Mouse (Mus musculus): ENCODE measurements at regions not wholly inside any gene's neighbourhood (a gene's known extent, or its start where the extent isn't known, plus 50 kb on each side); places are given as distances from the start of the nearest gene placed in this dataset.

DNA sequence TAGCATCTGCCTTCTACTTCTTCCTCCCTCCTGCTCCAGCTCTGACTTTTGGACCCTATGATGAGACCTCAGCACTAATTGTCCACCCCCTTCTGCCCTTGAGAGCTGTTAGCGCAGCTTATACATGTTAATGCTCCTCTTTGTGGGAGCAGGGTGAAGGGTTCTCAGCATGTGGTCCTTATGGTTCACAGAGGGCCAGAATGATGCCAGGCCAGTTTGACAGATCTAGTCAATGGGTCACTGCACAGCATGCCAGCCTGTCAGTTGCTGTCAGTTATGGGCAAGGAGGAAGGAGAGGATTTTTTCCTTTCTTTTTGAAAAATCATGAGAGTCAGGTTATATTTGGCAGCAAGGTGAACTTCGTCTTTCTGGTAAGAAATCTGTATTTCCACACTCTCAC is 68.4 kb downstream of the 4931417E11Rik start:
- no peak for DNase-seq (ENCODE audit: low read depth, low spot score)

DNA sequence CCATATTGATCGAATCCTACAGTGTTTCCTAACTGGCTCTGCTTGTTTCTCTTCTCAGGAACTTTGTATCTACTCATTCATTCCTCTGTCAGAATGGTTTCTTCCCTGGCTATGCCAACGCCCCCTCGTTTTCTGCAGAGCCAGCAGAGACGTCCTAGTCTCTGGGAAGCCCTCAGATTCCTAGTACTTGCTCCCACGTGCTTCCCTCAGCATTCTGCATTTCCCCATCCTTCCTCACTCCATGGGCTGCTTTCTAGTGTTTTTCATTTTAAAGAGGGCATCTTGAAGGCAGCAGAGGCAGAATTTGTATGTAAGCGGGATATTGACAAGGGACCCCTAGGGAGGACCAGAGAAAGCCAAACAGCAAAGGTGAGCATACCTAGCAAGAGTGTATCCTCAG is 80.2 kb downstream of the 4931417E11Rik start:
- no peak for DNase-seq (ENCODE audit: low read depth, low spot score)

DNA sequence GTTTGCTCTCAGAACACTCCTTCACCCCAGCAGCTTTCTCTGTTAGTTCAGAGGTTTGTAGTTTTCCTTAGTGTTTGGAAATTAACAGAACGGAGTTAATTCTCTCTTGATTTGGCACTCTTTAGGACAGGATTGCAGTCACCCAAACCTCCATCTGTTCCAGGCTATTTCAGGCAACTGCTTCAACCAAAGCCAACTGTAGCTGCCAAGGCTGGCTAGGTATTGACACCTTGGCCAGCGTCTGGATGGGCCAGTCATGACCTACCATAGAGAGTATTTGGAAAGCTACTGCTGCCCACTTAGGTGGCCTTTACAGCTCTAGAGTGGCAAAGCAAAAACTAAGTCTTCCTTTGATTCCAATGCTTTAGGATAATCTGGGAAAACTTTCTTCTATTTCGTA is 83.2 kb downstream of the 4931417E11Rik start:
- no peak for DNase-seq (ENCODE audit: low read depth, low spot score)

DNA sequence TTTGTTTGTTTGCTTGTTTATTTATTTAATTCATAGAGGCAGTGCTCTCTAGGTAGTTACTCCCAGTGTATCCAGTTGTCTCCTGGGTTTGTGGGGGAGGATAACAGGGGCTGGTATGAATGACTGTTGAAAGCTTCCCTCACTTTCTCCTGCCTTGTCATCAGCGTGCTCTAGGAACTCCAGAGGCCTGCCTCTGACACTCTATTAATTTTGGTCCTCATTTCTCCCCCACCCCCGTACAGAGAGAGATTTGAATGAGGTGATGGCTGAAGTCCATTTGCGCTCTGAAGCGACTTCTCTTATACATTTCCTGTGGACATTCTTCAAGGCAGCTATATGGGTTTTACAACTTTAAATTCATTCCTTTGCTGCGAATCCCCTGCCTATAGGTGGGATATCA is 89.6 kb downstream of the 4931417E11Rik start:
- no peak for DNase-seq (ENCODE audit: low read depth, low spot score)

DNA sequence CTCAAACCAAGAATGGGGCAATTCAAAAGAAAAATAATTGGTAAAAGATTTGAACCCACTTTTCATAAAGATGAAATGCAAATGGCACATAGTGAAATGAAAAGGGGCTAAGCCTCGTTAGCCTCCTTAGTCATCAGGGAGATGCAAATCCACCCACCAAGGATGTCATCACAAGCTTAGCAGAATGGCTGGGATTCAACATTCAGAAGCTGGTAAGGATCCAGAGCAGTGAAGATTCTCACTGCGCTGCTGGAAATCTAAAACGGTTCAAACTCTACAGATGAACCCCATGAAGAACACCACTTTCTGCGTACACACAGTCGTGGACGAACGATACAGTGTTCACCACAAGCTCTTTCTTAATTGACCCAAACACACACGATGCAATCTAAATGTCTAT is 91.6 kb downstream of the 4931417E11Rik start:
- DNase-seq (ENCODE audit: low read depth, low spot score), result no peak

DNA sequence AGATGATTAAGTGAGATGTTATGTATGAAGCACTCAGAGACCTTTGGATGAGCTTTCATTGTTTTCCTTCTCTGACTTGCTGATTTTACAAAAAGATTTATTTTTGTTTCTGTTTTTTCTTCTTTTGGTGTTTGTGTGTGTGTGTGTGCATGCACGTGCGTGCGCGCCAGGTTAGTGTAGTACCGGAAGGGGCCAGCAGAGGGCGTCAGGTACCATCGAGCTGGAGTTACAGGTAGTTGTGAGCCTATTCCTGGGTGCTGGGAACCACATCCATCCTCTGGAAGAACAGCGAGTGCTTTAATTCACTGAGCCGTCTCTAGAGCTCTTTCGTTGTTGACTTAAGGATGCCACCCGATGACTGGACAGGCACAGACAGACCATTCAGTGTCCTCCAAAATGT is 93.2 kb downstream of the 4931417E11Rik start:
- no peak for DNase-seq (ENCODE audit: low read depth, low spot score)

DNA sequence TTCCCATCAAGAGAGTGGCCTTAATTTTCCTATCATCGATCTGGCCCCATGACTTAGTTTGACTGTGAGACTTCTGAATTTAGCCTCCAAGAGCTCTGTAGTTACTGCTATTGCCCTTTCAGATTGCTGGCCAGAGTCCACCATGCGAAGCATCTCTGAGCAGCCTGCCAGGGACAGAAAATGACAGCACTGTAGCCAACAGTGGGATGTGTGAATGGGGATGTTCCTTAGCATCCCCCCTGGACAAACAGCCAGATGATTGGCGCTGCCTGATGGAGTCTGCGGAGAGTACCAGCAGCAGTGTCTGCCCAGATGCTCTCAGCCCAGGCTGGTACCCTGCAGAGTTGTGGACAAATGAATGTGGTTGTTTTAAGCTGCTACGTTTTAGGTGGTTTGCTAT is 96.6 kb downstream of the 4931417E11Rik start:
- no peak for DNase-seq (ENCODE audit: low read depth, low spot score)

DNA sequence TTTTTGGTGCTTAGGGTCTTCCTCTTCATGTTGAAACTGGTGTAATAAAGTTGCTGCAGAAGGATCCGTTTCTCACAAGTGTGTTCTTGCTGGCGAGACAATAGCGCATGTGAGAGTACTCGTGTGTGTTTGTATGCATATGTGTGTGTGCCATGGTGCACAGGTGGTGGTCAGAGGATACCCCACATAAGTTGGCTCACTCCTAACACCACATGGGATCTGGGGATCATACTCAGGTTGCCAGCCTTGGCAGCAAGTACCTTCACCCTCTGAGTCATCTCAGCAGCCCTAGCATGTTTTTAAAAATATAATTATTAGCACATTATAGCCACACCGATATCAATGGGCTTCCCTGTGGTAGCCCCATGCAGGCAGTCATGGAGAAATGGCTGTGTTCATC is 97.6 kb downstream of the 4931417E11Rik start:
- DNase-seq (ENCODE audit: low read depth, low spot score), result no peak

DNA sequence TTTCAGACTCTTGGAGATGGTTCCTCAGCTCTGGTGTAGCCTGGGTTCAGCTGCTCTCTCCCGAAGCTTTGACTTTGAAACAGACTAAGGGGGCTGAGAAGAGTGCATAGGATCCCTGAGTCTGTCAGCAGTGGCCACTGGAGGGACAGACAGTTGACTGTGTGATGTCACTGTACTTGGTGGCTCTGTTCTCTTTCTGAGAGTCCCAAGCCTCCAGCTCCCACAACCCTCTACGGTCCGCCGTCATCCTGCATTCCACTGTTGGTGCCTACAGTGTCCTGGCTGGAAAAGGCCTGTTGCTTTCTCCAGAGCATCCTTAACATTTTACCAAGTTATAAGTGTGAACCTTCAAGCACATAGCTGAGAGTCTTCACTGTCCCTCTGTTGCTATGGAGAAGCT is 98.6 kb downstream of the 4931417E11Rik start:
- DNase-seq (ENCODE audit: low read depth, low spot score), result no peak

DNA sequence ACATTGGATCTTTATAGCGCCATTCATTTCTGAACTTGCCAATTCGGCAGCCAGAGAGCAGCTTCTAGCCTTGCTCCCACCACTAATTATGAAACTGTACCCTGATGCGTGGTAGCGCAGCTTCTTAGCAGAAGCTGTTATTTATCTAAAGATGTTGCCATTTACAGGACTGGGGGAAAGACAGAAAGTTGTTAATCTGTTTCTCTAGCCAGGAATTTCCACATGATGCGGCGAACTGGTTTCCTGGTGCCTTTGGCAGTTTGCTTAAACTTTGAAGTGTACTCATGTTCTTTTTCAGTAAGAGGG is 100.7 kb downstream of the 4931417E11Rik start:
- no peak for DNase-seq (ENCODE audit: low read depth, low spot score)

DNA sequence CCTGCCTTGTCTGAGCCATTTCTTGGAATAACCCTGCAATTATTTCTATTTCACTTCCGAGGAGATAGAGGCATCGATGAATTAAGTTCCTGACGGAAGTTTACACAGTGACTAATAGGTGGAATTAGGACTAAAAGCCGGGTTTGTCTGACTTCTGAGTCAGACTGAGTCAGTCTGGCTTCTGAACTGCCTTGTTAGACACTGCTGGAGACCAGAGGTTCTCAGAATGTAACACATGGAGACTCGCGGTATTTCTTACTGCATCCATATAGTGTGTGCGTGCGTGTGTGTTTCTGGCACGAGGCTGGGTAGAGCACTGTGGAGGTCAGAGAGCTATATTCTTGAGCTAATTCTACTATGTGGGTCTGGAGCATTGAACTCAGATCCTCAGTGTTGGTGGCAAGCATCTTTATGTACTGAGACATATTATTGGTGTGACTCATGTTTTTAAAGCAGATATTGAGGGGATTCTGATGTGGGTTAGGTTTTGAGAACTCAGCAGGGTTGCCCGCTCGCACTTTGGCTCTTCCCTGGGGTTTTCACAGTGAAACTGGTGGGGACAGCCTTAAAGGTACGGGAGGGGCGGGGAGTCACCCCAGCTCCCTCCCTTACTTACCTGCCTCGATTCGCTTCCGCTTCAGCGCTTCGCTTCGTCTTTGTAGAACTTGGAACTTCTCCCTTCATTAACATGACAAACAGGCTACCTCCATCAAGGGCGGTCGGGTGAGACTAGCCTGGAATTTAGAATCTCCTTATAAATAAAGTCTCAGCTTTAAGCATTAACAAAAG is 101.2 kb downstream of the 4931417E11Rik start:
- DNase-seq (ENCODE audit: low read depth, low spot score), result no peak

DNA sequence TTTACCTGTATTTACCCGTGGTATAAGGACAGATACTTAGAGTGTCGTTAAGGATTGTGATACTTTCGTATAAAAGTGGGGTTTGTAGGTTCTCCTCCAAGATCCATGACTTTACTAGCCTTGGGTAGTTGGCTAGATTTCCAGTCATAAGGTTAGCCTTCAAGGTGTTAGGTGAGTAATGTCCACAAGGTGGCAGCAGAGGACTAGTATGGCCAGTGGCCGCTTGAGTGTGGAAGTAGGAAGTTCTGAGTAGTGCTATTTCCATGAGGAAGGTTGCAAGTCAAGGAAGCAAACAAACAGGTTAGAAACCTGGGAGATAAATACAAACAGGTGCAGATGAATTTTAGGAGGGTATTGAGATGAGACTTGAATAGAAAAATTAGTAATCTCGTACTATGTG is 101.9 kb downstream of the 4931417E11Rik start:
- peak; percentile 38 for DNase-seq (ENCODE audit: low read depth, low spot score)

DNA sequence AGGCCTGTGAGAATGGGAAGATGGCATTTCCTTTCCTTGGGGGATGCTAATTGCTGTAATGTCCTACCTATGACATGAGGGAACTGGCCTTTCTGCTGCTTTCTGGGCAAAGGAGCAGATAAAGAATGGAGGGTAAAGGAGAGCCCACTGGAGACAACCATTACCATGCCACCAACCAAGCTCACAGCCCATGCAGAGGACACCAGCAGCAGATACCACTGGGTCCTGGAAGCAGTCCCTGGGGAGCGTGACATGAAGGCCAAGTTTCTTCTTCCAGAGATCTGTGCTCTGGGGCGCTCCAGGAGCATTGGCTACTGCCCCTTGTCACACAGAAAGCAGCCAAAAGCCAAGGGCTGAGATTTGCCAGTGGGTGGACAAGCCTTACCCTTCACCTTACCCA is 102.8 kb downstream of the 4931417E11Rik start:
- DNase-seq (ENCODE audit: low read depth, low spot score), result no peak

DNA sequence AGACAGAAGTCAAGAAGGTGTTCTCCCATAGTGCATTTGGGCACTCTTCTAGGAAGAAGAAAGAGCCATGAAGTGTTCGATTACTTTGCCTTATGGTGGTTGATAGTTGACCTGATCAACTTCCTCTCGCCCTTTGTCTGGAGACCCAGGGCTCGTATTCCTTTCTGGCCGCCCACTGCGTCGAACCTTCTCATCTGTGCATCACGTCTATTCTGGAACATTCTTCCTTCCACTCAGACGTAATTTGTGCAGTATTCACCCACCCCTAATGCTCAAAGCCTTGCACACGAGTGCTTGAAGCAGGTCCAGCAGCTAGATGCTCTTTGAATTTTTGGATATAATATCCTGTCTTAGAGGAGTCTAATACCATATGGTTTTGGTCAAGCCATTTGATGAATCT is 104.2 kb downstream of the 4931417E11Rik start:
- DNase-seq (ENCODE audit: low read depth, low spot score), result no peak

DNA sequence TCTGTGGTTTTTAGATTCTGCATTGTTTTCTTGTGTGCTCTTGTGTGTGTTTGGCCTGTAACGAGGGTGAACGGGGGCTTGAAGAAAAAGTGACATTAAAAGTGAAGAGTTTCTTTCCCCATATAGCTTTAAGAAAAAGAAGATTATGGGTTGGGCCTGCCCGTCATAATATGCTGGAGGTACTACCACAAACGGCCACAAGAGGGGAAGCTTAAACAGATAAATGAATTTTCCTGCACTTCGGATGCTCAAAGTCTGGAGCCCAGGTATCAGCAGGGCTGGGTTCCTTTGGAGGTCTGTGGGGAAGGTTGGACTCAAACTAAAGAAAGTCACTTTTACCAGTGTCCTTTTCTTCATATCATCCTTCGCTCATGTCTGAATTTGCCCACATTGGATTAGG is 86.8 kb downstream of the Suclg1 start:
- DNase-seq (ENCODE audit: low read depth, low spot score), result no peak

DNA sequence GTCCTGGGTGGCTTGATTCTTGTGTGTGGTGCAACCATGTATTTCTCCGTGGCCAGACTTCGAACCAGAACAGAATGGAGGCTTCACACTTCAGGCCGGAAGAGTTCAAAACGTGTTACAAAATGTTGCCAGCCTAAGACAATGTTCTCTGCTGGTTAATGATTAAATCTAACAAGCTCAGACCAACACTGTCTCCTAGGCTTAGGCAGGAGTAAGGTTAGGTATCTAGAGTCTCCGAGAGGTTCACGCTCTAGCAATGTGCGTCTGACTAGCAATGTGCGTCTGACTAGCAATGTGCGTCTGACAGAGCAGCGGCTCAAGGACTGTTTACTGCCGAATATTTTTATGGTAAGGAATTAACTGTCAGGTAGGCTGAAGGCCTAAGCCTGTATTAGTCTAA is 81.5 kb downstream of the Suclg1 start:
- DNase-seq (ENCODE audit: low read depth, low spot score), result no peak

Measured in skeletal muscle tissue, adult 2 months (tissue).